Mouse (Mus musculus) naive thymus-derived CD4-positive, alpha-beta T cell, adult 2 months (primary cell): Measurements from ENCODE around the gene Sytl3.
"Not testable (repeated sequence)": the region's sequence is repeated elsewhere in the genome, so short reads cannot be mapped to it uniquely, and the experiment has no call there.

Source experiments
- DNase-seq: peaks from one replicate; pipeline ENCODE4 v3.0.0-alpha.2; 2011; ENCODE audit warnings: low read depth

Sytl3 gene

GRCm38 (mm10) chr17:6646841-6647240, 12.1 kb upstream of the Sytl3 start:
- DNase-seq: not testable (repeated sequence)

- DNase-seq: not testable (repeated sequence)
These were observed 11.4 kb upstream of the Sytl3 start for GRCm38 (mm10) chr17:6647452-6647851.

- not testable (repeated sequence) for DNase-seq
These were observed 7.9 kb upstream of the Sytl3 start for GRCm38 (mm10) chr17:6650904-6651565.

GRCm38 (mm10) chr17:6653341-6653946, 5.4 kb upstream of the Sytl3 start:
- not testable (repeated sequence) for DNase-seq

GRCm38 (mm10) chr17:6655087-6655511, 3.8 kb upstream of the Sytl3 start:
- peak; percentile 75 for DNase-seq

GRCm38 (mm10) chr17:6655567-6656281, 3.2 kb upstream of the Sytl3 start, which contains the start of gene Dynlt1f:
Dynlt1f (minus strand) TSS chr17:6655900.
- peak; percentile 75 for DNase-seq

- not testable (repeated sequence) for DNase-seq
These were observed 2.4 kb upstream of the Sytl3 start for GRCm38 (mm10) chr17:6656471-6656870.

GRCm38 (mm10) chr17:6660589-6660988, 1.7 kb downstream of the Sytl3 start:
- not testable (repeated sequence) for DNase-seq

- peak; percentile 35 for DNase-seq
These were observed 2.4 kb downstream of the Sytl3 start for GRCm38 (mm10) chr17:6661093-6661816.

GRCm38 (mm10) chr17:6662840-6663239, 3.9 kb downstream of the Sytl3 start:
- DNase-seq: peak; percentile 13

- not testable (repeated sequence) for DNase-seq
These were observed 6.5 kb downstream of the Sytl3 start for GRCm38 (mm10) chr17:6665389-6665788.

GRCm38 (mm10) chr17:6668522-6668921, 9.6 kb downstream of the Sytl3 start:
- not testable (repeated sequence) for DNase-seq

- DNase-seq: not testable (repeated sequence)
These were observed 15.4 kb downstream of the Sytl3 start for GRCm38 (mm10) chr17:6674297-6674696.

GRCm38 (mm10) chr17:6678063-6678462, 19.2 kb downstream of the Sytl3 start:
- not testable (repeated sequence) for DNase-seq

- not testable (repeated sequence) for DNase-seq
These were observed 22.8 kb downstream of the Sytl3 start for GRCm38 (mm10) chr17:6681721-6682120.

GRCm38 (mm10) chr17:6683702-6684101, 24.8 kb downstream of the Sytl3 start:
- not testable (repeated sequence) for DNase-seq

- DNase-seq: not testable (repeated sequence)
These were observed 25.8 kb downstream of the Sytl3 start for GRCm38 (mm10) chr17:6684464-6685287.

- not testable (repeated sequence) for DNase-seq
These were observed 26.5 kb downstream of the Sytl3 start for GRCm38 (mm10) chr17:6685288-6685818.

- peak; percentile 67 for DNase-seq
These were observed 27.5 kb downstream of the Sytl3 start for GRCm38 (mm10) chr17:6686299-6686971.

- not testable (repeated sequence) for DNase-seq
These were observed 30.5 kb downstream of the Sytl3 start for GRCm38 (mm10) chr17:6689344-6689743.
